Mouse (Mus musculus): ENCODE data around the gene Gpr75.

Gpr75 gene

GRCm38 (mm10) chr11:30885171-30885871 lies at the start of gene Gpr75, which contains the start of gene Asb3:
TSS of gene Gpr75 (plus strand) at chr11:30885358.
TSS of gene Asb3 (plus strand) at chr11:30885416.
- peak; percentile 17 for DNase-seq (ENCODE audit: low spot score)

GRCm38 (mm10) chr11:30838793-30839192 lies 46.4 kb upstream of the Gpr75 start:
- no peak for DNase-seq (ENCODE audit: low spot score)

- no peak for DNase-seq (ENCODE audit: low spot score)
Measured at GRCm38 (mm10) chr11:30844355-30844754, 40.8 kb upstream of the Gpr75 start.

GRCm38 (mm10) chr11:30872425-30872824 lies 12.7 kb upstream of the Gpr75 start:
- DNase-seq (ENCODE audit: low spot score): no peak

GRCm38 (mm10) chr11:30888153-30888552 lies 3.0 kb downstream of the Gpr75 start:
- DNase-seq (ENCODE audit: low spot score): no peak

GRCm38 (mm10) chr11:30896201-30896600 lies 11.0 kb downstream of the Gpr75 start:
- DNase-seq (ENCODE audit: low spot score): no peak

GRCm38 (mm10) chr11:30899312-30899711 lies 14.2 kb downstream of the Gpr75 start:
- DNase-seq (ENCODE audit: low spot score): no peak

GRCm38 (mm10) chr11:30912311-30912710 lies 27.2 kb downstream of the Gpr75 start:
- DNase-seq (ENCODE audit: low spot score): no peak

GRCm38 (mm10) chr11:30920641-30921040 lies 35.5 kb downstream of the Gpr75 start:
- DNase-seq (ENCODE audit: low spot score): no peak

- no peak for DNase-seq (ENCODE audit: low spot score)
Measured at GRCm38 (mm10) chr11:30923283-30923682, 38.1 kb downstream of the Gpr75 start.

- no peak for DNase-seq (ENCODE audit: low spot score)
Measured at GRCm38 (mm10) chr11:30928079-30928478, 42.9 kb downstream of the Gpr75 start.

- DNase-seq (ENCODE audit: low spot score): no peak
Measured at GRCm38 (mm10) chr11:30928498-30928897, 43.3 kb downstream of the Gpr75 start.
